Mouse (Mus musculus): ENCODE results near the gene Rhoc.
"Not testable (repeated sequence)": the region's sequence is repeated elsewhere in the genome, so short reads cannot be mapped to it uniquely, and the experiment has no call there.

The Rhoc gene

GRCm38 (mm10) chr3:104785284-104785683, 2.9 kb upstream of the Rhoc start:
- DNase-seq (ENCODE audit: low spot score), result no peak

- peak; percentile 89 for DNase-seq (ENCODE audit: low spot score)
Observed at GRCm38 (mm10) chr3:104788561-104789311, 561 bp downstream of the Rhoc start.

- DNase-seq (ENCODE audit: low spot score), result no peak
Observed at GRCm38 (mm10) chr3:104789312-104789605, 1.1 kb downstream of the Rhoc start.

- peak; percentile 55 for DNase-seq (ENCODE audit: low spot score)
Observed at GRCm38 (mm10) chr3:104789822-104790221, 1.6 kb downstream of the Rhoc start.

GRCm38 (mm10) chr3:104790401-104790937, 2.3 kb downstream of the Rhoc start:
- no peak for DNase-seq (ENCODE audit: low spot score)

- DNase-seq (ENCODE audit: low spot score), result no peak
Observed at GRCm38 (mm10) chr3:104791017-104791416, 2.8 kb downstream of the Rhoc start.

- DNase-seq (ENCODE audit: low spot score), result no peak
Observed at GRCm38 (mm10) chr3:104791671-104792070, 3.5 kb downstream of the Rhoc start.

GRCm38 (mm10) chr3:104792360-104793270, 4.4 kb downstream of the Rhoc start:
- DNase-seq (ENCODE audit: low spot score), result no peak

- DNase-seq (ENCODE audit: low spot score), result peak; percentile 95
Observed at GRCm38 (mm10) chr3:104793871-104794828, 6.0 kb downstream of the Rhoc start.

GRCm38 (mm10) chr3:104794953-104795470, 6.8 kb downstream of the Rhoc start:
- DNase-seq (ENCODE audit: low spot score), result no peak

GRCm38 (mm10) chr3:104795661-104796340, 7.6 kb downstream of the Rhoc start:
- DNase-seq (ENCODE audit: low spot score), result no peak

GRCm38 (mm10) chr3:104796430-104797082, 8.4 kb downstream of the Rhoc start:
- peak; percentile 56 for DNase-seq (ENCODE audit: low spot score)

GRCm38 (mm10) chr3:104800681-104801080, 12.5 kb downstream of the Rhoc start:
- peak; percentile 38 for DNase-seq (ENCODE audit: low spot score)

- DNase-seq (ENCODE audit: low spot score), result no peak
Observed at GRCm38 (mm10) chr3:104801481-104801880, 13.3 kb downstream of the Rhoc start.

GRCm38 (mm10) chr3:104804312-104804711, 16.1 kb downstream of the Rhoc start:
- no peak for DNase-seq (ENCODE audit: low spot score)

- DNase-seq (ENCODE audit: low spot score), result no peak
Observed at GRCm38 (mm10) chr3:104805539-104805938, 17.4 kb downstream of the Rhoc start.

- DNase-seq (ENCODE audit: low spot score), result no peak
Observed at GRCm38 (mm10) chr3:104811752-104812151, 23.6 kb downstream of the Rhoc start.

- DNase-seq (ENCODE audit: low spot score), result no peak
Observed at GRCm38 (mm10) chr3:104812254-104812653, 24.1 kb downstream of the Rhoc start.

GRCm38 (mm10) chr3:104813227-104813626, 25.1 kb downstream of the Rhoc start:
- not testable (repeated sequence) for DNase-seq (ENCODE audit: low spot score)

GRCm38 (mm10) chr3:104814746-104815145, 26.6 kb downstream of the Rhoc start:
- no peak for DNase-seq (ENCODE audit: low spot score)
